Mouse (Mus musculus) small intestine, adult 2 months (tissue): ENCODE measurements around the gene Gh.

ENCODE experiments used
- CTCF ChIP-seq: fragments of 200-500 bp; IDR thresholded peaks from 2 replicates; pipeline ENCODE4 v1.5.1; 2012; ENCODE audit warnings: low read depth, mild to moderate bottlenecking, control low read depth, inconsistent platforms, low read length, moderate library complexity, mixed read lengths; ENCODE audit not compliant: insufficient replicate concordance, insufficient read length; ENCODE audit errors: extremely low read depth
- POLR2A ChIP-seq: fragments of 200-500 bp; IDR thresholded peaks from 2 replicates; pipeline ENCODE4 v1.6.1; 2012; ENCODE audit warnings: low read depth, mild to moderate bottlenecking, control low read depth, inconsistent platforms, low read length, moderate library complexity

DNA sequence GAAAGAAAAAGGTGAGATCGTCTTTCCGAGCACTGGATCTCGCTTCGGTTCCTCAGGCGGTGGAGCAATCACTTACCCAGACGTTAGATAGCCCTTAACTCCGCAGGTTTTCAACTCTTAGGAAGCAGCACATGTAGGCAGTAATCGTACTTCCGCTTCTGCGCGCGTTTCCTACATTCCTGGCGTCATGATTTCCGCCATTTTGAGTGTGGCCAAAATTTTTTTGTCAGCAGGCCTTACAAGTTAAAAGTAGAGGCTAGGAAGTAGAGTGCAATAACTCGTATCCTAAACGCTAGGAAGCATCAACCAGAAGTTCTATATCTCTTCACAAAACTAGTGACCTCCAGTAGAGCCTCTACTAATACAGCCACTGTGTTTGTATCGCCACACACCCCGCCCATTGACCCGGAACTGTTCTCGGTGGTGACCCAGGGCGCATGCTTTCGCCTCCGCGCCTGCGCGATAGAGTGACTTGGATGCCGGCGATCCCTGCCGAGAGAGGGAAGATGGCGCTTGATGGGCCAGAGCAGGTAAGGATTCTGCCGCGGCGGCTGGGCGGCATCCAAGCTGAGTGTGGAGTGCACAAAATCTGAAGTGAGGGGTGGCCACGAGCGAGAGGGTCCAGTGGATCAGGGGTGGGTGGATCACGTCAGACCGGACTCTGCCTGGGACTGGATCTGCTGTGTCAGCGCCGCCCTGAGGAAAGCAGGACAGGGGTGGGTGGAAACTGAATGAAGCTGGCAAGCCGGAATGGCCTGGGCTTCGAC lies 45.8 kb downstream of the Gh start, which contains the start of the genes Ftsj3 and Psmc5:
- TF ChIP-seq CTCF: peak; percentile 28; the same call in 1 of the 2 replicates
- TF ChIP-seq POLR2A: peak; percentile 45; the same call in 1 of the 2 replicates
